Mouse (Mus musculus) lung, postnatal 10 days (tissue): ENCODE measurements around the gene Lrch2.
"Not testable (repeated sequence)": the region's sequence is repeated elsewhere in the genome, so short reads cannot be mapped to it uniquely, and the experiment has no call there.

ENCODE experiments used
- DNase-seq: peaks from one replicate; pipeline ENCODE4 v3.0.0; 2021

The Lrch2 gene

DNA sequence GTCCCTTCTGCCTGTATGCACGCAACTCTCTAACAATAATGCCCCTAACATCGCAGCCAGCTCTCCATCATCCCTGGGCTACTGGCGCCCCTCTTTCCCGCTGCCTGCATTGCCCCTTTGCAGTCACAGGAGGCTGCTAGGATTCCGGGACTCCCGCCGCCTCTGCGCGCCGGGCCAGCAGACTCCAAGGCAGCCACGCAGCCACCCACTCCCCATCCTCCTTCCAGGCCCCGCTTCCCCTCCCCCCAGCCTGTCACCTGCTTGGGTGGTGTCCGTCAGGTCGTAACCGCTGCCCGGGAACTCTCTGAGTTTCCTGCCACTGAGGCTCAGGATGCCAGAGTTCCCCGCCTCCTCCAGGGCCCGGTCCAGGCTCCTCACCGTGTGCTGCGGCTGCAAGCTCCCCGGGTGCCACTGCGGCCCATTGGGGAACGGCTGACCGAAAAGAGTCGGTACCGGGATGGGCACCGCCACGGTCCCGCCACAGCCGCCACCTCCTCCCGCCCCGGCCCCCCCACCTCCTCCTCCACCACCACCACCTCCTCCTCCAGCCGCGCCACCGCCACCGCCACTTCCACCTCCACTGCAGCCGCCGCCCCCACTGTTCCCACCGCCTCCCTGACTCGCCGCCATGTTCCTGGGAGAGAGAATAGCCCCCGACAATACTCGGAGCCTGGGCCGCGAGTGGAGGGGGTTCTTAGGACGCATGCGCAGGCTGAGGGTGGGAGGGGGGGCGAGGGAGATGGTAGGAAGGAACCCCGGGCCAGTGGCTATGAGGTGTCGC, at the start of gene Lrch2:
Lrch2 (minus strand) TSS at position 661 of the 781 bp plus-strand sequence.
- peak; percentile 43 for DNase-seq

DNA sequence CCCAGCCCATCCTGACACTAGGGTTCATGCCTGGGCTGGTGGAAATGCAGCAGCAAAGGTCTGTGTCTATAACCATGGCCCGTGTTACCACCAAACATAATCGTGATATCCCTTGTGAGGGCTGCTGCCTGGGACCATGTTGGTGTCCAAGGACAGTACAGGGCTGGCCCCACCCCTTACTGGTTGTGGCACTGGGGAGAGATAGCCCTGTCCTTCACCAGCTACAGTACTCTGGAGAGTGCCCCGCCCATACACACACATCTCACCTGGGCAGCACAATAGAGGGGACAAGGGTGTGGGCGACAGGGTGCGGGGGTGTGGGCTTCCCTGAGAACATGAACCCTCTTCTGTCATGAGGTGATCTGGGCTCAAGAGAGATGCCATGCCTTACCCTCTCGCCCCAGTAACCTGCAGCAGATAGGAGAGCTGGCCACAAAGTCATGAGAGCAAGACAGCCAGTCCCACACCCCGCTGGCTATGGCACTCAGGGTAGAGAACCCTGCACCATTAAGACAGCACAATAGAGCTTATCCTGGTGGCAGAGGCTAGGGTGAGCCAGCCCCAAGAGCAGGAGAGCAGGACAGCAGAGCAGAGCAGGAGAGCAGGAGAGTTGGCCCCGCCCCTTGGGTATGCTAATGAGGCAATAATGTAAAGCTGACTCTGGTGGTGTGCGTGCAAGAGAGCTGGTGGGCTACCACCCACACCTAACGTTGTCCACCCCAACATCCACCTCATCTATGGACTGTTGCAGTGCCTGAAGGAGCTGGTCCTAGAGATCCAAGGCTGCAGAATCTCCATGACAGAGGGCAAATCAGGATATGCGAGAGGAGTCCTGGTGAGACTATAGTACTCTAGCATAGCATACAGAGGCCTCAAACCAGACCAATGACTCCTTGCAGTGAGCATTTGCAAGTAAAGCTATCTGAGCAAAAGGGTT, 12.7 kb downstream of the Lrch2 start:
- DNase-seq = no peak

DNA sequence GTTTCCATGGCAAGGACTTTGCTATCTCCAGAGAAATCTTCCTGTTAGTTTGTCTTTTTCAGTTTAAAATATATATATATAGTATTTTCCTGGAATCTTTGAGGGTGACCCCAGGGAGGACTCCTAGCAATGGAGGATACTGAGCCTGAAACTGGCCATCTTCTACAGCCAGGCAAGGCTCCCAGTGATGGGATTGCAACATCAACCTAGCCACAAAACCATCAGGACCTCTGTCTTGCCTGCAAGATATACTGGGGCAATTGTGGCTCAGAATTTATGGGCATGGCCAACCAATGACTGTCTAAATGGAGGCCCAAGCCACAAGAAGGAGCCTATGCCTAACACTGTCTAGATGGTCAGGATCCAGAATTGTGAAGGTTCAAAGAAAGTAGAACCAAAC, 15.5 kb downstream of the Lrch2 start:
- DNase-seq = no peak

DNA sequence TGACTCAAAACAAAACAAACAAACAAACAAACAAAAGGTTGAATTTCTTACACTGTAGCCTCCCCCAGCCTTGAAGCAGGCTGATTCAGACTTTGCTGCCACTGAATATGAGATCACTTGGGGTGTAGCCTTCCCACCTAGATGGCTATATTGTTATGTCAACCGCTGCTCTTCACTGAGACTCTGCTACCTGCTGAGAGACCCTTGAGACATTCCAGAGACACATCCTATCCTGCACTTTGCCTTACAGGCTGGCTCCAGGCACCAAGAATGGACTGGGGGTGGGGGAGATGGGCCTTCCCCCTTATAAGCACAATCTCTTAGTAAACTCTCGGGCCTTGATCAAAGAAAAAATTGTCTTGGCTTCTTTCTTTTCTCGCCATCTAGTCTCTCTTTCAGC, 16.8 kb downstream of the Lrch2 start:
- not testable (repeated sequence) for DNase-seq

DNA sequence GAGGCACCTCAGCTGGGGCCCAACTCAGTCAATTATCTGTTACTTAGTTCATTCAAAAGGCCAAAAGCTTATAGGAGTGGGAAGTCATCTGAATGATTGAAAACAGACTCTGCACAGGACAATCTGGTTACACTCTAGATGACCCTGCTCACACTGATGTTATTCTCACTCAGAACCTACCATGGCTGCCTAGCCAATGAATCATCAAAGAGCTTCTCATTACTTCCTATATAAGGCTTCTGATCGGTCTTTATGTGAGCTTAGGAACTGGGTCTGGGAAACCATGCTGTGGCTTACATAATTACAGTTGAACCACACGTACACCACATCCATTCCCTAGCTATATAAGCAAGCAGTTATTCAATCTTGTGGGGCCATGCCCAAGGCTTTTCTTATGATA, 18.3 kb downstream of the Lrch2 start:
- no peak for DNase-seq

DNA sequence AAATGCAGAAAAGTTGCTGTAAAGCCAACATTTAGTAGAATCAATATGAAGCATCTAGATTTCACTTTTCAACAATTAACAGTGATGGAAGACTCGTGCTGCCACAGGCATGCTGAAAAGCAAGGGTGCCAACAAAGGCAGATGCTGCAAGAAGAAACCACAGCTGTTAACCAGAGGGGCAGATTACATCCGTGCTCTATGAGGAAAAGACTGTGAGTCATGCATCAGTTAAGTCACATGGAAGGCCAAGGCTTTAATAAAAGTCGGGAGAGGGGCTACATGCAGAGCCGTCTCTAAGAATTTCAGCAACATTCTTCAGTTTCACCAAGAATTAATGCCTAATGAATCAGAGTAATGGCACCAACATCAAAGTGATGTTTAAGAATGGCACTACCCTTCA, 22.2 kb downstream of the Lrch2 start:
- no peak for DNase-seq

DNA sequence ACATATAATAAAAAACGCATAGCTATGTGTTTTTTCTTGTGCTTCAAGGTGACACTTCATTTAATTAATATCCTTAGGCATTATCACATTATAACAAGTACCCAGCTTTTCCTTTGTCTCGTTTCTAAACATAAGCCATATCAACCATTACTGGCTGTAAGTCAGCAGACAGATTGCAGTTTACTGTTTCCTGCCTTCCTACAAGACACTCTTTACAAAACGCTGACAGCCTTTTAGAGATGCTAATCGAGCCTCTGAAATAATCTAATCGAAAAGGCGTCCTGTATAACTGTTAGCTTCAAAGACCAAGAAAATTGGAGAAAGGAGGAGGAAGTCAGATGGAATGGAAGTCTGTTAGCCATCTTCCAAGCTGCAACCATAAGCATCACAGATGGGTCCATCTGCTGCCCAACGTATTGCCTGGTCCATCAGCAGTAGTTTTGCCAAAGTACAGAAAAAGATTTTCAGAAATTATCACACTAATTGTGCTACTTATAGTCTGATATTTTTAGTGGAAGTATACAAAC, 26.2 kb downstream of the Lrch2 start:
- DNase-seq = no peak

DNA sequence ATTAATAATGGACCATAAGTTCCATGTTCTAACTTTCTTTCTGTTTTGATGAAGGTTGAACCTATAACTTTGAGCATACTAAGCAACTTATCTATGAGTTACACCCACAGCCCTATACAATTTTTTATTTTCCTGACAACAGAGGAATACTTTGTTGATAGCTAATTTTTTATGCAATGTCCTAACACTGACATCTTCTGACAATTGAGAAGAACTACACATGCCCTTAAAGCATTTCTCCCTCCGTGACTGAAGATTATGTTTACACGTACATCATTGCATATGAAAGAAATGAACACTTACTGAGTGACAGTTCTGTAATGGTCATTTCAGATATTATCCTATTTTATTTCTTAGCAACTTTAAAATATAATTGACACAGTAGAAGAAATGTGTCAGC, 64.3 kb downstream of the Lrch2 start:
- DNase-seq = no peak

DNA sequence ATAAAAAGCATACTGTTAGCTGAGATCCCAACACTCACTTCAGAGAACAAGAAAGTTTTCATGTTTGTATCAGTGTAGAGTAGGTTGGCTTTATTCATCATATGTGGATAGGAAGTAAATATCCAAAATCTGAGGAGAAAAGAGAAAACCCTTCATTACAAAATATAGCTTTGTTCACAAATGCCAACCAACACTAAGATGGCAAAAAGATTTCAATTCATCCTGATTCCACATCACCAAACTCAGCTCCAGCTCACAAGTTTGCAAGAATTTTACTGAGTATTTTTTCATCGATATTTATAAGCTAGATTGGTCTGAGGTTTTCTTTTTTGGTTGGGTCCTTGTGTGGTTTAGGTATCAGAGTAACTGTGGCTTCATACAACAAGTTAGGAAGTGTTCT, 100.3 kb downstream of the Lrch2 start, which contains the start of gene Vmn1r239-ps:
Vmn1r239-ps (minus strand) TSS at position 101 of the 400 bp plus-strand sequence.
- DNase-seq = not testable (repeated sequence)

DNA sequence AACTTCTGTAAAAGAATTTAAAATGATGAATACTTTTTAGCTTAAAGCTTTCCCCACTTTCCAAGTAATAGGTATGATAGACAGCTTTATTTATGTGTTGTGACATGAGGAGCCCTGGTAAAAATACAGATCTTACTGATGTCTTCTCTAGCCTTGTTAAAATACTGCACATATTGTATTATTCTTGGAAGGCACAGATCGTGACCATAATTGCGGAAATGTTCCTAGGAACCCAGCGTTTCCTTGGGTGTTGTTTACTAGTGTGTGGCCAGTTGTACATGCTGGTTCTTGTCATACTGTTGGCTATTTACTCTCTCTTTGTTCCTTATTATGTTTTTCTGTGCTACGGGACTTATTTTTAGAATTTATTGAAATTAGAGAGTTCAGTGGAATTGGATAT, 110.5 kb downstream of the Lrch2 start:
- DNase-seq = no peak

DNA sequence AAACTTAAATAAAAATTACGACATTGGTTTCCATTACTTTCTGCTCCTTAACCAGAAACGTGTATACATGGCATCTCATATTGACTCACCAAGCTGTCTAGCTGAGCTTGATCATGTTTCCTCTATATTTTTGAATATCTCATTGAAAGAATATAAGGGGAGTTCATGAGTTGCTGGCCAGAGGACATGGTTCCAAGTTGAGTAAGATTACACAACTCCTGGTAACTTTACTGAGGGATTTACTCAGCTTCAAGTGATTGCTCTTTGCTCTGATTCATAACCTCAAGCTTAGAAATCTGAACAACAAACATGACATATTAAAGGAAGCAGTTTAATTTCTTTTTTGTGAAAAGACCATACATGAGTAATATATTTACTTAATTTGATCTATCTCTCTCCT, 118.5 kb downstream of the Lrch2 start:
- no peak for DNase-seq

DNA sequence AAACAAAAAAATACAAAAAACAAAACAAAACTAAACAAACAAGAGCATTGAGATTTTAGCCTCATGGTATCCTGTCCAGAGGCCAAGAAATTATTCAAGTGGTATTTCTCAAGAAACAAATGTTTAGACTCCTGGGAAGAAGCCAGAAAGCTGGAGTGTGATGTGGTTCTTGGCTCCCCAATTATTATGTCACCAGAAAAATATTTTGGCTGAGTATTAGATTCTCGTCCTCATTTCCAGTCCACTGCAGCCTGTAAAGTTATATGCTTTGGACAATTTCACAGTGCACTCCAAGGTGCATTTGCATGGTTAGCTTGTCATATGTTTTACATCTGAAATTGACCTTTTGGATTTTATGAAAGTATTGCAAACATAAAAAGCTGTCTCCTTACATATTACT, 124.1 kb downstream of the Lrch2 start:
- peak; percentile 61 for DNase-seq

DNA sequence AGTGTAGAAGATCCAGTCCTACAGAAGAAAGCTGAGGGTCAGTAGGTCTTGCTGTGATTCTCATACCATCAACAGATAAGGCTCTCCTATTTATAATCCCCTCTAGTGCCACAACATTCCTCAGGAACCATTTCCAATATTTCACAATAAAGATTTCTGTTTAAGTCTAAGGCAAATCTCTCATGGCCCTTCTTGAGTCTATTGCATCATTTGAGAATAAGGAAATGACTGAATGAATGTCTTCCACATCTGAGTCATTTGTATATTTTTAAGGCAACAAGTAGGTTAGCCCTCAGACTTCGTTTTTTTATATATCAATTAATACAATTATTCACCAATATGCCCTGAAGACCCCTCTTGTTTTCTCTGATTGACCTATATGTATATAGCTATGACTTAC, 124.8 kb downstream of the Lrch2 start, which contains the start of gene Il13ra2:
Il13ra2 (minus strand) TSS at position 64 of the 400 bp plus-strand sequence.
- no peak for DNase-seq
